Mouse (Mus musculus): Measurements from ENCODE around the gene Trnt1.

Trnt1 gene

DNA sequence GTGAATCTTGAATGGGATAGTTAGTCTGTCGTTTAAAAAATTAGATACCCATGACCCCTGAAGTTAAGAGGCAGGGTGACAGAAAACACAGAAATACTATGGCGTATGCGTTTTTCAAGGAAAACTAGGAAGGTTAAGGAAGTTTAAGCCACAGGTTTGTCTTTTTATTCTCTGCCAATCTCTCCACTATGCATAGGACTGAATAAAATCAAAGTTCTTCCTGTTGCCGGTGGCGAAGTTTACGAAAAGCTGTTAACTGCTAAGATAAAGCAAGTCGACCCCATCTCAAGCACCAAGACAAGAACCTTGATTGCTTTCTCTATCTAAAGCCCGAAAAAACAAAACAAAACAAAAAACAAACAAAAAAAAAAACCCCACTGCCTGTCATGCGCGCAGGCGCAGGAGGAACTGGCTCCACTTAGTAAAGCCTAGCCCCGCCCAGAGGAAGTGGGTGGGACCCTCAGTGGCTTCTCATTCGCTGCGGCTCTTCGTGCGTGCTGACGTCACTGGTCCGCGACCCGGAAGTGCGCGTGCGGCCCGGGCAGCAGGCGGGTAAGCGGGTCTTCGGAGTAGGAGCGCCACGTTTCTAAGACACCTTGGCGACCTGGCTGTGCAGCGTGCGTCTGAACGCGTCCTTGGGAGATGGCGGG is at the start of gene Trnt1:
TSS of gene Trnt1 (plus strand) at position 481 of the 650 bp plus-strand sequence.
- 5% methylated on average over 35 of the region's 35 CpGs for WGBS

DNA sequence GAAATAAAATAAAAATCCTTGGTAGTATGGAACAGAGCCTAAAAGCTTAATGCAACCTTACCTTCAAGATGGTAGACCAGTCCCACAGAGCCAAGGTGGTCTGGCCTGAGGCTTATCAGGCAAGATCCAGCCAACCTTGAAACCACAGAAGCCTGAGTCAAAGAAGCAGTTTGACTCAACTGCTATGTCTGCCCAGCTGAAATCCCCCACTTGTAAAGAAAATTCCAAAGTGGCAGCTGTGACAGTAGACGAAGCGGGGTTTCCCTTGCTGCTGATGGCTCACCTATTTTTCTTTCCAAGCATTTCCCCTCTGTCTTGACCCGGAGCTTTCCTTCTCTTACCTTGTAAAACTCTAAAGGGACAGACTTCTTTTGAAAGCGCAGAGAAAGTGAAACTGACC is 43.3 kb upstream of the Trnt1 start:
- 87% methylated on average over 4 of the region's 4 CpGs for WGBS

DNA sequence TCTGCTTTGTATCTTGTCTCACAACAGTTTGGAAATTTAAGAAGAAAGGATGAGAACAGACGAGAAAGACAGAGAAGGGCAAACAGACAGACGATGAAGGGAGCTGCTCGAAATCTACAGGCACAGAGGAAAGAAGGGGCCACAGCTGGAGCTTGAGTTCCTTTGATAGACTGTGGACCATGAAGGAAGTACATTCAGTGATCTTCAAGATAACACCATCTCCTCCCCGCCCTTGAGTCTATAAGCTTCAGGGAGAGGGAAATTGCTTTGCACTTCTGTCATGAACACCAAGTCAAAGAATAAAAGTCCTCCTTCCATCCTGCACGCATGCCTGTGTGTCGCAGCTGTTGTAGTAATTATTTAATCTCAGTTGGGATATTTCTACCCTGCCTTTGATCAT is 42.8 kb upstream of the Trnt1 start:
- WGBS, result 82% methylated on average over 6 of the region's 6 CpGs

DNA sequence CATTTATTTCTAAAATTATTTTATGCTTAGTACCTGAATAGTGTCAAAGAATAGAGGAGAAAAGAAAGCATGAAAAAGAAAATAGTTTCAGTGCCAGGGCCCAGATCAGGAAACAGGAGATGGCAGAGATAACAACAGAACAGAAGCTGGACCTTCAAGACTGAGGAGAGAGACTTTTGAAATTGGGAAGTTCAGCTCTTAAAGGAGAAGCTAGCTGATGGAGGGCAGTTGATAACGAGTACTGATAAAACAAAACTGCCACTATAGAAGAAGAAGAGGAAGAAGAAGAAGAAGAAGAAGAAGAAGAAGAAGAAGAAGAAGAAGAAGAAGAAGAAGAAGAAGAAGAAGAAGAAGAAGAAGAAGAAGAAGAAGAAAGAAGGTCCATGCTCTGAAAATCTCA is 41.2 kb upstream of the Trnt1 start:
- 72% methylated on average over 1 of the region's 1 CpGs for WGBS

DNA sequence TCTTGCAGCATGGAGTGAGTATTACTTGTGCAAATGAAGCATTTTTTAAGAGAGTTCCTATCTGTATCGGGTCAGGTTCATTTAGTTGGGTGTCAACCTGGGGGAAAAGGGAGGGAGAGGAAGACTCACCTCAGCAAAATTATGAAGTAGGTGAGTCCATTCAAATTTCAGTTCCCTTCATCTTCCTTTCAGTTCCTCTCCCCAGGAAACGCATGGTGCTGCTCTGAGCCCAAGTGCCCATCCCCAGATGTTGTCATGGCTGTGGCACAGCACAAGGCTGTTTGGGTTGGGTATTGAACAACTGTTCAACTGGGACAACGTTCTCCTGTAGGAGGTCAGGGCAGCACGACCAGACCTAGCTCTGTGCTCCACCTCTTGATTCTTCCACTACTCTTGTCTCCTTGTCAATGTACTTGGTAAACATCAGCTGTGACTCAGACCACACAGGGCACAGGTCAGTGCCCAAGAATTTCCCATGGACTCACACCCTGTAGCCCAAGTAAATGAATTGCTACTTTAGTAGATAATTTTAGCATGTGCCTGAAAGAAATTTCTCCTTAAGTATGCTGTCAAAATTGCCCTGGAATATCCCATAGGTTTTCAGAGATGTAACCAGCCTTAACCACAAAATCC is 39.1 kb upstream of the Trnt1 start:
- WGBS, result 79% methylated on average over 4 of the region's 4 CpGs

DNA sequence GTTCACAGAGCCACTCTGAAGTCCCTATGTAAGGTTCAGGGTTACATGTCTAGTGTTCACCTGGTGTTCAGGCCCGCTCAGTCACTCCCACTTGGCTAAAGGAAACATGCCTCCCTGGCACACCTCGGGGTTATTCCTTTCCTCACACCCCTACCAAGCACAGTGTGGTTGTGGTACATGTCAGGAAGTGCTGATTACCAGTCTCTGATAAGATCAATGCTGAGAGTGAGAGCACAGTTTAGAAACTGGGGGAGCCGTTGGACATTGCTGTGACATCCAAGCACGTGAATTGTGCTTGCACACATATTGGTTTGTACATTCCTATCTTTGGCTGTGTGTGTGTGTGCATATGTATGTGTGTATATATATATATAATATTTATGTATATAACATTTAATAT is 36.4 kb upstream of the Trnt1 start:
- 80% methylated on average over 4 of the region's 4 CpGs for WGBS

DNA sequence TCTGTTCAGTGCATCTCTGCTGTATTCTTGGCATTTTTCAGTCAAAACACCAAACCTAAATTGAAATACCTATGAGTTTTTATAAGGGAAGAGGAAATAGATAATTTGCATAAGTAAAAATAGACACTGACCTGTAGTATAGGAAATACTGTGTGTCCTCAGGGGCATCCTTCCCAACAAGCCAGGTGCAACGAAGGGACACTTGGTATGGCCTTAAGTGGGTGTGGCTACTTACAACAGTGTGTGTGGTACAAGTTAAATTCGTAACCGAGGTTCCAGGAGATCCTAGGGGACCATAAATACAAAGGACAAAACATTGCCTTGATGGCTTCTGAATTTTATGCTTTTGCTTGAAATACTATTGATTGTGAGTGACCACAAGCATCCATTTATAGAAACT is 30.7 kb upstream of the Trnt1 start:
- WGBS, result 75% methylated on average over 3 of the region's 3 CpGs

DNA sequence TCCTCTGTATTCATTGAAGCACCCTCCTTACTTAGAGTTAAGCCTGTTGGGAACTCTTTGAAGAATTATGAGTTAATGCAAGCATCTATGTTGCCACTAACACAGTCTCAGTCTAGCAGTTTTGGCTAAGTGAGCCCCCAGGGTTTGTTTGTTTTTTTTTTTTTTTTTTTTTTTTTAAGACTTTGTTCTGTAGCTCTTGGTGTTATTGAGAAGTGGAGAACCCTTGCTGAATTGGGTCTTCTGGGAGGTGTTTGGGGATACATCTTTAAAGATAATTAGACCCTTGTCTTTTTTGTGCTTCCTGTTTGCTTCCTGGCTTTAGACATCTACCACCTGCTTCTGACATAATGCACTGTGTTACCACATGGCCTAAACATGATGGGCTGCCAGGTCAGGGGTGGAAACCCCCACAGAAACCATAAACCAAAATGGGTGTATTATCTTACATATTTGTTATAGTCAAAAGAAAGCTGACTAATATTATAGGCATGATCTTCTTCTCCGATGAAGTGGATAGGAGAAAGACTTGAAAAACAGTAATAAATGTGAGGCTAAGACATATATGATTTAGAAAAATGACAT is 28.6 kb upstream of the Trnt1 start:
- 97% methylated on average over 1 of the region's 1 CpGs for WGBS

DNA sequence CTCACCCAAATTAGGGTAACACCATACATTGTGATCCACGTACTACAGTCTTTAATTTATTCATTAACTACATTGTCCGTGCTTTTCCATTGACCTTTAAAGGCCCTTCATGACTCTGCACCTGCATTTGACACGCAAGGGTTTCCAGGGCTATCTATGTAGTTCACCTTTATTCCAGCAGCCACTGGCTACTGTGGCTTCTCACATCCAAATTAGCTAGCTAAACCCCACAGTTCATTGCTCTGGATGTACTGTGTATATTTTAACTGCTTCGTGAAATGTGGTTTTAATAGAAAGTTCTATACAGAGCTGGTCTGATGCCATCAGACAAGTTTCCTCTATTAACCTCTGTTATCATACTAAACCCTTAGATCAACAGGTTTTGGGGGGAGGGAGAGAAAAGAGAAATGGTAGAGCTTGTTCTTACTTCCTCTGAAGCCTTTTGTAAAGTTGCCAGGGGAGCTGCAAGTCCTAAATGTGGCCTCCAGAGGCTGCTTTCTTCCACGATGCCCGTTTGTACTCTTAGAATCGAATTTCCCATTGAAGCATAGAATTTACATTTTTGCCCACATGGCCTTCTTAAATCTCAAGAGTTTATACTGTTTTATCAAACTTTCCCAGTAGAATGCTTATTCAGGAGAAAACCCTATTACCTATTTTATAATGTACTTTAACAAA is 25.2 kb upstream of the Trnt1 start:
- WGBS, result 65% methylated on average over 7 of the region's 7 CpGs

DNA sequence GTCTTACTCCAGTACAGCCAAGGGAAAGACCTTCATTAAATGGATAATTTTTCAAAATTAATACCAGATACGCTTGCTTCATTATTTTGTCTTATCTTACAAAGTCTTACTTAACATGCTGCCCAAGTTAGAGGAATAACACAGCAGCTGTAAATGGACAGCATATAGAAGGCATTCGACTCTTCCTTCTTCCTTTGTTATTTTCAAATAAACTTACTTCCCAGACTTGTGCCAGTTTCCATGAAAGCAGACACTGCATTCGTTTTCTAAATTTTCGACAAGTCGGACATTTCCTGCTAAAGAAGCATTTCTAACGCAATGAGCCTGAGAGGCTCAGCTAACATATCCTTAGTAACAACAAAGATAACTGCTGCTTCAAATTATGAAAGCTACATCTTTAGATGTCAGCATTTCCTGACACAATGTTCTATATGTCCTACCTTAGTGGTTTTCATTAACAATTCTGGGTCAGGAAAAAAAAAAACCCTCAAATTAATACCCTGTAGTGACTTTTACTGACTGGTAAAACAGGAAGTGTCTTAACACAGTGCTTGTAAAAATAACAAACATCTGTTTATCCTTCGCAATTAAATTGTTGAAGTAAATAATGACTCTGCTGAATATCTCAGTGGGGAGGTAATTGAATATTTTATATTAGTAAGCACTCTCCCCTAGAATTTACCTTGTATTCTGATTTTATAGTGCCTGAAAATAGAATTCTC is 23.1 kb upstream of the Trnt1 start:
- WGBS, result 67% methylated on average over 7 of the region's 7 CpGs

DNA sequence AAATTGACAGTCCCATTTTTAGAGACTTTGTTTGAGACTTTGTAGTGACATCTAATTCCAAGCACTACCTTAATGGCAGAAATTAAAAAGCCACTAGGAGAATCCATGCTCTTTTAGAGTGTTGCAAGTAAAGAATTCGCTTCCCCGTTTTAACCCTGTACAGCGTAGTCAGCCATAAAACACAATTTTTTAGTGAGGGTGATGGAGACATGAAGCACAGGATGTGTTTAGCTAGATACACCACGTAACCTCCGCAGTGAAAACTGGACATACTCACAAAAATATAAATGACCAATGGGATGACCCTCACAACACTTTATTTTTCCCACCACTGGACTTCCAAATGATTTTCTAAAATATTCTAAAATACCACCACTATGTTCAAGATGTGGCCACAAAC is 21.7 kb upstream of the Trnt1 start:
- WGBS, result 93% methylated on average over 5 of the region's 5 CpGs

DNA sequence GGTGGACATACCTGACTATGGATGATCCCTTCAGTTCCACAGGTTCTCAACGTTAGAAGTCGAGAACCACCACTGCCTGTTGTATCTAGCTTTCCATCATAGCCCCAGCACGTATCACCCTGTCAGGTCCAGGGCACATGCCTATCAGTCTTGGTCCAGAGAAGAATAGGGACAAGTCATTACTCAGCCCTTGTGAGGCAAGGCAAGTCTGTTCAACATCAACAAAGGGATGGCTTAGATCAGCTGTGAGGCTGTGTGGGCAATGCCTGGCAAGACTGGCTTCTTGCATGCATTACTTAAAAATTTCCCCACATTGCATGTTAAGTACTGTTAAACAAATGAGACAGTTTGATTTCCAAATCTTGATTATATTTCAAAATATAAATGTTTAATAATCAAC is 21.1 kb upstream of the Trnt1 start:
- 81% methylated on average over 3 of the region's 3 CpGs for WGBS

DNA sequence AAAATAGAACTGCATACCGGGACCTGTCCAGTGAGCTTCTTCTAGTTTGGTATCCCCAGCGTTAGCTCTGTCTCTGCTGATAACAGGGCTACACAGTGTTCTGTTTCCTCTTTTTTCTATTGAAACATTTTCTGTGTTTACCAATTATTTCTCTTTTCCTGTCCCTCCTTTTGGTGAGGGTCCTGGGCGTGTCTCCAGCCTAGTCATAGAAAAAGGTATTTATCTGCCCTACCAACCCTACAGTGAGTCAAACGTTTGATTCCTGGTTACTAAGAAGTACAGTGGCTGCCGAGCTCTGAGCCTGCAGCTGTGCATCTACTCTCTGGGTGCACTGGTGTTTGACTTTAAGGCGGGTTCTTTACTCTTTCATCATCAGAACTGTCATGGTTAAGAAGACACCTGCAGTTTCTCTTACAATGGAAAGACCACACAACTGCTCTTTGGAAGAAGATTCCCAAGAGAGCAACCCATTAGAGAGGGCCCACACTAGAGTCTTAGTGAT is 20.0 kb upstream of the Trnt1 start, which contains the start of gene Il5ra:
TSS of gene Il5ra (minus strand) at position 151 of the 502 bp plus-strand sequence.
- WGBS, result 76% methylated on average over 6 of the region's 6 CpGs

DNA sequence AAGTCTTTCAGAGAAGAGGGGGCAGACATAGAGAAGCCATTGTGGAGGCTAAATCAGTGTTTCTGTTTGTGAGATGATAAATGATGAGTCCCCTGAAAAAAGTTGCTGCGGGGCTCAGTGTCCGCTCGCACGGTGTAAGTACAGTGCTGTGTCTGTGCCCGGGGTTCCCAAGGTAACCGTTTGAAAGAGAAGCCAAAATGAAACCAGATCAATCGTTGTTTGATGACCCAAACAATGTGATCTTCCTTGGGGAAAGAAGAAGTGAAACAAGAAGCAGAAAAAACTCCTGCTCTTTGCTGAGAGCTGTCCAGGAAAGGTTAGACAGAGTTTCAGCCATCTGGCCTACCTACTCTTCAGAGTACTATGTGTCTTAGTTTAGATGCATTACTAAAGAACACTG is 18.6 kb upstream of the Trnt1 start:
- 70% methylated on average over 7 of the region's 7 CpGs for WGBS

DNA sequence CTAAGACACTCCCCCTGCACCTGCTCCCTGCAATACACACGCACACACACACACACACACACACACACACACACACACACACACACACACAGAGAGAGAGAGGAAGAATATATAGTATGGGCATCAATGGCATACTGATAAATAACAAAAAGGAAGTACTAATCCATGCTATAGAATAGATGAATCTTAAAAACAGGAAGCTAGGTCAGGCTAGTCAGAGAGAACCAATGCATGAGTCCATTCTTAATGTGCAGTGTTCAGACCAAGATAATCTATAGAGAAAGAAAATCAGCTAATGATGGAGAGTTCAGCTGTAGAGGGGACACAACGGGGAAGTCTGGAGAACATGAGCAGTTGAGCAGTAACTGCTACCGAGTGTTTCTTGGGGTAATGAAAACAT is 10.6 kb upstream of the Trnt1 start:
- 76% methylated on average over 3 of the region's 3 CpGs for WGBS

DNA sequence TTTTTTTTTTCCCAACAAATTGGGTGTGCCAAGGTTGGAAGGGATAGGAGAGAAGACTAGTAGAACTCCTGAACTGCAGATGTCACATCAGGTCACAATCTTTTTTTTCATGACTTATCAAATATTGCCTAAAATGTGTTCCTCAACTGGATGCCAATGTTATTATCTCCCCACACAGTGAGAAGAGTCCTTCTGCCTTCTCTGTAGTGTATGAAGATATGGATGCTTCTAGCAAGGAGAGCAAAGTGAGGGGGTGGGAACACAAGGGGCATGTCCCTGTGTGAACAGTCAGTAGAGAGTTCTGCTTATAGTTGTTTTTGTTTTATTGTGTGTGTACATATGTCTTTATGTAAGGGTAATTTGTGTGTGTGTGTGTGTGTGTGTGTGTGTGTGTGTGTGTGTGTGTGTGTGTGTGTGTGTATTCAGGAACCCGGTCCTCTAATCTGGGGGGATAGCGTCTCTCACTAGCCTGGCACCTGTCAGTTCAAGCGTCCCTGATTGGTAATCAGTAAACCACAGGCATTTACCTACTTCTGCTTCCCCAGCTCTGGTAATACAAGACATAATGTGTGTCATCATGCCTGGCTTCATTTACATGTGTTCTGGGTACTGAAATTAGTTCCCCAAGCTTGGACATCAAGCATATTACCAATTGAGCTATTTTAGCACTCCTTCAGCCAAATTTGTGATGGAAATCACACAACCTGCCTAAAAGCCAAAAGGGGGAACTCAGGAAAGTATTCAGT is 8.3 kb upstream of the Trnt1 start:
- 94% methylated on average over 3 of the region's 3 CpGs for WGBS

DNA sequence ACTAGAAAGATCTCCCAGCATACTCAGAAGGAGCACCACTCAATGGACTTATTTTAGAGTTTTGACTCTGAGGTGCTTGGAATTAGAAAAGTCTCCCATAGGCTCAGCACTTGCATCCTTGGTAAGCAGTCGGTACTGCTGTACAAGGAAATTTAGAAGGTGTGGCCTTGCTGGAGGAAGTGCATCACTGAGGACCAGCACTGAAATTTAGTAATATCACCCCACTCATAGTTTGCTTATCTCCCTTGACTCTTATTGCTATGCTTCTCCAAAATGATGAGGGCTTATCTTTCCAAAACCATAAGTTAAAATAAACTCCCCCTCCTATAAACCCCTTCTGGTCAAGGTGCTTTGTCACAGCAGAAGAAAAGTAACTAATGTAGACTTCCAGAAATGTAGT is 7.4 kb upstream of the Trnt1 start:
- 71% methylated on average over 1 of the region's 1 CpGs for WGBS

DNA sequence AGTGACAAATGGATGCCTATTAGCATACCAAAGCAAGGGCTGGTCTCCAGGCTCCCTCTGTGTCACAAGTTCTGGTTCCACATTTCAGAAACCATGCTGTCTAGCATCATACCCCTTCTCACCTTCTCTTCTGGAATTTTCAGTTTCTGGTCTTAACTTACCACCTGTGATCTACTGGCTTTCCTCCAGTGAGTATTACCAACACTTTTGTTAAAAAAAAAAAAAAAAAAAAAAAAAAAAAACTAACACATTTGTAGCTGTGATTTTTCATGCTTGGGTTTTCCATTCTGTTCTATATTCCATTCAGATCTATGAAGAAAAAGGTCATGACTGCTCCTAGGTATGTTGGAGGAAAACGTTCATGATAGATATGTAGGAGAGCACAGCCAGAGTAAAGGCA is 3.0 kb upstream of the Trnt1 start:
- WGBS, result 83% methylated on average over 1 of the region's 1 CpGs

DNA sequence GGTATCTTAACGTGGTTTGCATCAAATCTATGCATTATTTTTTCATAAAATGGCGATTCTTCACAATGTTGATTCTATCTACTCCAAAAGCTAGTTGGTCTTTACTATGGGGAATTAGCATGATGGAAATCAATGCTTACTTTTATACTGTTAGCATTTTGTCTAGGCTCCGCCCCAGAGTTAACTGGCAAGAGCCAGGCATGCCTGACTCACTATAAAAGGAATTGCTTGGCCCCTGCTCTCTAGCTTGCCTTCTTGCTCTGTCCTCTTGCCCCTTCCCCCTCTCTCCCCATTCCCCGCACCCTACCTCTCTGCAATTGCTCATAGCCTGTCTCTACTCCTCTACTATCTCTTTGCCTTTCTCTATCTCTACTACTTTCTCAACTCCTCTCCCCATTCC is 2.1 kb upstream of the Trnt1 start:
- WGBS, result 79% methylated on average over 4 of the region's 4 CpGs

DNA sequence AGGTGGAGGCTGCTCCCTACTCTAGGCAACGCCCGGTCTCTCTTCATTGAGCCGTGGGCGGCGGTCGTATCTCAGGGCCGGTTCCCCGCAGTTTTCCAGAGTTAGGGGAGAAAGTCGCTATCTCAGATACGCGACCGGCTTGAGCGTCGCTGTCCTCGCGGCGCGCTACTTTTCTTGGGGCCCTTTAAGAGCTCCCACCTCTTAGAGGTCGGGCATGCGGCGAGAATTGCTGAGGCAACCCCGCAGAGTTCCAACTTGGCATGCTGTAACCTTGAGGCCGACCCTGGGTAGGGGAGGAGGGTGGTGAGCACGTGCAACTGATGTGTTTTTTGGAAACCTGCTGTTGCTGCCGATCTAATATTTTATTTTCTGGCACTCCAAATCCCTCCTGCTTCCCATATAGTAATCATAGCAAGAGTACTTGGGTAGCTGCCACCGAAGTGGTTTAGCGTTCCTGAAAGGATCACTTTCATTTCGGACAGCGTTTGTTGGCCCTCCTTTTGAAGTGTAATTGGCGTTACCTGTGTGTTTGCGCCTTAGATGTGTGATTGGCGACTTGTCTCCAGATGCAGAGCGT is 458 bp downstream of the Trnt1 start:
- under 1% methylated on average over 33 of the region's 33 CpGs for WGBS

DNA sequence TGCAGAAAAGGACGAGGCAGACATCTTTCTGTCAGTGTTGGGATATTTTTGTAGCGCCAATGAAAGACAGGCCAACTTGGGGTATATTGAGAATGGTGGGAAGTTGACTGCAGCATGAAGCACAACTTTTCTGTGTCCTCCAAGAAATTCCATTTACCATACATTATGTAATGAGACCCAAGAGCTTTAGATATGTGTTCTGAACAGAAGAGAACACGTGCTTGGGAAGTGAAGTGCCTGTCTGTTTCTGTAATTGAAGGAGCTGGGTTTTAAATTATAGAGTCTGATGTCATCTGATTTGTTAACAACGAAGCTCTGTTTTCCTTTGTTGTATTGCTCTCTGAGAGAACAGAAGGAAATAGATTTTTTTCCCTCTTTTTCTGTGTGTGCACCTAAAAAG is 1.1 kb downstream of the Trnt1 start:
- WGBS, result 8% methylated on average over 4 of the region's 4 CpGs
